Mouse (Mus musculus) thymus, postnatal 4 days (tissue): ENCODE measurements around the gene Gm11627.
"Not testable (repeated sequence)": the region's sequence is repeated elsewhere in the genome, so short reads cannot be mapped to it uniquely, and the experiment has no call there.

Experiments
- DNase-seq: peaks from one replicate; pipeline ENCODE4 v3.0.0; 2021

Gene Gm11627

GRCm38 (mm10) chr11:102579165-102580033 is at the start of gene Gm11627:
Gene Gm11627 (minus strand): TSS chr11:102579461.
- DNase-seq: no peak

GRCm38 (mm10) chr11:102628529-102628928 is 49.3 kb upstream of the Gm11627 start:
- no peak for DNase-seq

- DNase-seq: no peak
Measured at GRCm38 (mm10) chr11:102627171-102627931, 48.1 kb upstream of the Gm11627 start.

DNA sequence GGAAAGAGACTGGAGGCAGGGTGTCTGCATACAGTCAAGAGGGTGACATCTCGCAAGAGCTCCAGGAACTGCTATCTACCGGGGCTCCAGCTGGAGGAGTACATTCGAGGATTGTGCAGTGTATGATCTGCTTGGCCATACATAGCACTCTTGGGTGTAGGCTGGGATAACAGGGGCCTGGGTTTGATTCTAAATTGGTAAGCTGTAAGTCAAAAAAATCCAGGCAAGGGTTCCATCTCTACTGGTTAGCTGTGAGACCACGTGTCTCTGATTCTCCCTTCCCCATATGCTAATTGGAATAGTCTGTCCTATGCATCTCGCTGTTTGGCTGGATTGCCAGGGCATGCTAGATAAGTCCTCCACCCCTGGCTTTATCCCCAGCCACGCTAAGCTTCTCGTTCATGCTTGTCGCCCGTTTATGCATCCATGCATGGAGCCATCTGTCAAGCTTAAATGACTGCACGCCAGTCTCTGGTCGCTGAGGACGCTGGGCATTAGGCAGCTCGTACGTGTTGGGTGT is 45.7 kb upstream of the Gm11627 start:
- DNase-seq: no peak

- DNase-seq: no peak
Measured at GRCm38 (mm10) chr11:102623876-102624789, 44.9 kb upstream of the Gm11627 start.

DNA sequence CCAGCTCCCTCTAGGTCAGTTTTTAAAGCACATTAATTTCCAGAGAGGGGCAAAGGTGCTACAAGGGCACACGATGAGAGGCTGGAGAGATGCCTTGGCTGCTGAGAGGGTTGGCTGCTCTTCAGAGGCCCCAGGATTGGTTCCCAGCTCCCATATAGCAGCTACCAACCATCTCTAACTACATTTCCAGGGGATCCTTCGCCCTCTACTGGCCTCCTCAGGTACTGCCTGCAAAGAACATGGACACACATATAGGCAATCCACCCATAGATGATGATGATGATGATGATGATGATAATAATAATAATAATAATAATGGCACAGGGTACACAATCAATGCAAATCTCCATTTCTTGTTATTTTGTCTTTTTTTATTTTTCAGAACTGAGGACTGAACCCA is 40.2 kb upstream of the Gm11627 start:
- peak; percentile 25 for DNase-seq

DNA sequence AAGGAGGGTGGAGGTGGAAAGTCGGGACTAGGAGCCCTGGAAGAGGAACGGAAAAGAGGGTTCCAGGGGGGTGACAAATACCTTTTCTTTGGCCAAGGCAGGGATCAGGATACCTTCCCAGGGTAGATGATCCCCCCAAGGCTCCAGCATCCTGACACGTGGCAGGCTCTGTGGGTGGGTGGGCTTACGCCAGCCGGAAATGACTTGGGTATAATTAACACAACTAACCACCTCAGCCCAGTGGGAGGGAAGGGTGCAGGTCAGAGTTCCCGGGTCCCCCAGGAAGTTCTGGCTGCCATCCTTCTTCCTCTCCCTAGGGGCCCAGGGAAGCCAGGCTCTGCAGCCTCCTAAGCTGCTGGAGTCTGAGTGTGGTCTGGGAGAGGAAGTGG is 32.0 kb upstream of the Gm11627 start:
- no peak for DNase-seq

DNA sequence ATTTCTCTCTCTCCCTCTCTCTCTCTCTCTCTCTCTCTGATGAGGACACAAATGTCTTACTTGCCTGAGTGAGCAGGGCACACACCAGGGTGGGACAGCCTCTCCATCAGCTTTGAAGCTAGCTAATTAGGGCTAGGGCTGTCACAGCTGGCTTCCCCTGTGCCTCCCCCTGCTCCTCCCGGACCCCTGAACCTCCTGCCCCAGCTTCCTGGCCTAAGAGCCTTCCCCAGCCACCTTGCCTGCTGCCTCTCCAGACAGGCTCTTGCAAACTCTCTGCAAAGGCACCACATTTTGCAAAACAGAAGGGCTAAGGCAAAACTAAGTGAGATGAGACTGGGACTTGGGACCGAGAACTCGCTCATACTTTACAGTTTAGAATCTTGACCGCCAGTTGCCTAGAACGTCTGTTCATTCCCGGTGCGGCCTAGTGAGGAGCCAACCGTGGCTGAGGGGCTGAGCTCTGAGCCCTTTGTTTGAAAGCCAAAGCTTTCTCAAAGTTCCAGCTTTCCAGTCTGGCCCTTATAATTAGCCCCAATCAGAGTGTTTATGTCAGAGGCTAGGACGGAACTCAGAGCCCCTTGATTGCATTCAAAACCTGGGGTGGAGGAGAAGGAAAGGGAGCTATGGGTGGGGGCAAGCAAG is 31.5 kb upstream of the Gm11627 start:
- DNase-seq: no peak

DNA sequence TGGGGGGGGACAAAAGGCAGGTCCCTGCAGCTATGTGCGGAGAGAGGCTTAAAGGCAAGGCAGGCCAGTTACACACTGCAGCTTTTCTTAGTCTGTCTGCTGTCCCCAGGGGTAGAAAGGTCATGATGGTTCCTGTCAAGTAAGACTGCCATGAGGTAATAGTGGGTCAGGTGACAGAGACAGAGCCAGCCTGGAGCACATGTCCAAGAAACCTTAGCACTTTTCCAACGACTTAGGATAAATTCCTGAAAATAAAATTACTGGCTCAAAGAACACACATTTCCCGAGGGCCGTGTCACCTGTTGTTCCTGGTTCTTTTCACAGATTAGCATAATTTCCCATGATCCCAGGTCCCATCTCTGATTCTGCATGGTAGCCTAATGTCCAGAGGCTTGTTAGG is 31.0 kb upstream of the Gm11627 start:
- no peak for DNase-seq

DNA sequence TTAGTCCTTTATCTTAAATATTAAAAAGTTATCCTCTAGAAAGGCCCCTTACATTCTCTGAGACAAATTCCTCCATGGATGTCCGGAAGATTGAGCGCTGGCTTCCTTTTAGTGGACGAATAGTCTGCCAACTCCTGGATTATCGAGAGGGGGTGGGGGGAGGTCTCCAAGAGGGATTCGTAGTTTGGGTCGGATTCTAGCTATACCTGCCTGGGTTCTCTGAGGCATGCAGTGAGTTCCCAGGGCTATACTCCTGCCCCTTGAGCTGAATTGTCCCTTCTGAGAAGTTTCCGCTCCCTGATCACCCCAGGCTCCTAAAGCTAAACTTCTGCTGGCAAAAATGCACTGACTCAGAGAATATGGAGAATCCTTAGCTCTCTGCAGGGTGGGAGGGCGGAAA is 30.2 kb upstream of the Gm11627 start:
- DNase-seq: no peak

DNA sequence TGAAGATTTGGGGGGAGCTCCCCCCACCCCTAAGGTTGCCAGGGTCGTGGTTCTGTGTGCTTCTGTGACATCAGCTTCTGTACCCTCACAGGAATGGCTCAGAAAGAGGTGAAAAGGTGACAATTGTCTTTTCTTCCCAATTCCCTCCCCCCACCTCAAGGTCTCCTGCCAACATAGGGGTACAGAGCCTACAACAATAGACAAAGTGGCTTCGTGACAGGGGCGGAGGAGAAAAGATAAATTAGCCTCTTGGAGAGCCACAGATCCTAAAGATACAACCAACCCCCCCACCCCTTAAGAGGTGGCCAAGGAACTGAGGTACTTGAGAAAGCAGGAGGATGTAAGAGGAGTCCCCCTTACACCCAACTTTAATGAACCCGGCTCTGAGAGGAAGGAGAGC is 29.4 kb upstream of the Gm11627 start:
- no peak for DNase-seq

- no peak for DNase-seq
Measured at GRCm38 (mm10) chr11:102607686-102608548, 28.7 kb upstream of the Gm11627 start.

GRCm38 (mm10) chr11:102607201-102607600 is 27.9 kb upstream of the Gm11627 start:
- DNase-seq: not testable (repeated sequence)

GRCm38 (mm10) chr11:102606751-102607171 is 27.5 kb upstream of the Gm11627 start:
- no peak for DNase-seq

- DNase-seq: peak; percentile 12
Measured at GRCm38 (mm10) chr11:102605553-102606416, 26.5 kb upstream of the Gm11627 start.

GRCm38 (mm10) chr11:102604777-102605552 is 25.7 kb upstream of the Gm11627 start:
- DNase-seq: peak; percentile 27

GRCm38 (mm10) chr11:102604010-102604584 is 24.8 kb upstream of the Gm11627 start, which contains the start of gene Fzd2:
Gene Fzd2 (plus strand): TSS chr11:102604396.
- DNase-seq: peak; percentile 9

- DNase-seq: no peak
Measured at GRCm38 (mm10) chr11:102603496-102603850, 24.2 kb upstream of the Gm11627 start.
